In the genomic region with DNA sequence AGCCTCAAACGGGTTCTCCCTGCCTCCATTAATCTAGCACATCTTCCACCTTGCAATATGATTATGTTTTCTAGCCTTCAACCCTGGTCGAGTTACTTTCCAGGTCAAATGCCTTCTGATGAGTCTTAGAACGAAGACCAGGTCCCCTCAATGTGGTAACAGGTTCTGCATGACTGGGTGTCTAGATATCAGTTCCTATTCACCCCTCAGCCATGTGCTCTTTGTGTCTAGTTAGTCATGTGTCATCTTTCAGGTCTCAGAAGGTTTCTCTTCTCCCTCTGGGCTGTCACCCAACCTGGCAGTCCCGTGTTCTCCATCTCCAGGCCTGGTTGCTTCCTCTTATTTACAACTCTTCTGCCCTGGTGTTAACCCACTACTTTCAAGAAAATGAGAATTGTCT, we compare ENCODE assay signal across 15 mouse cellular contexts.
"Had no signal": no experiment of that assay in that cellular context is flagged by ENCODE, and none has a peak within 500 bp of the region (broad histone marks: within the 10 kb centered on the region; RNA-seq: fewer than 3 reads in every experiment).

No protein-coding gene starts in this region.

- H3K4me1 ChIP-seq: liver, embryonic 12.5 days had no signal

- H3K9ac ChIP-seq: limb, embryonic 15.5 days; liver, embryonic 12.5 days; lung, embryonic 14.5 days; midbrain, embryonic 12.5 days had no signal

- H3K36me3 ChIP-seq: limb, embryonic 15.5 days; liver, embryonic 12.5 days; midbrain, embryonic 12.5 days had no signal

- H3K4me2 ChIP-seq: limb, embryonic 15.5 days; liver, embryonic 12.5 days; lung, embryonic 14.5 days; midbrain, embryonic 12.5 days had no signal

- ATAC-seq: liver, embryonic 12.5 days had no signal

- H3K4me3 ChIP-seq: limb, embryonic 15.5 days; liver, embryonic 12.5 days; midbrain, embryonic 12.5 days had no signal

- H3K27ac ChIP-seq: kidney, postnatal 0 days; liver, embryonic 12.5 days; stomach, postnatal 0 days had no signal

- DNase-seq: kidney, adult 11 months; kidney, adult 9 months; kidney, postnatal 36 days; layer of hippocampus, adult 9-11 months; layer of hippocampus, postnatal 36 days; lung, embryonic 14.5 days; lung, postnatal 10 days; right cerebral cortex, adult 18-20 months; right cerebral cortex, postnatal 25 days; thymus, postnatal 4 days had no signal

- H3K27me3 ChIP-seq: limb, embryonic 15.5 days; liver, embryonic 12.5 days had no signal

- H3K9me3 ChIP-seq: limb, embryonic 15.5 days; liver, embryonic 12.5 days; midbrain, embryonic 12.5 days had no signal
